Mouse (Mus musculus) bone marrow, adult 2 months (tissue): ENCODE results near the gene N4bp2l2. TPM values are rescaled to one million over a fixed set of nuclear protein-coding genes. Genes with fewer than 3 reads are reported as not detected.

ENCODE experiments used
- H3K27ac ChIP-seq: fragments of 200-500 bp; 2 replicates; pipeline ENCODE4 v1.5.1; 2012; ENCODE audit warnings: low read depth, mild to moderate bottlenecking, control low read depth, inconsistent platforms, low read length; ENCODE audit not compliant: control insufficient read depth, poor library complexity, insufficient read depth
- H3K4me1 ChIP-seq: fragments of 200-500 bp; 2 replicates; pipeline ENCODE4 v1.6.1; 2011; ENCODE audit warnings: low read length; ENCODE audit not compliant: control insufficient read depth, insufficient read depth
- H3K4me3 ChIP-seq: fragments of 200-500 bp; replicated peaks from 2 replicates; pipeline ENCODE3; 2011; ENCODE audit warnings: mild to moderate bottlenecking, low read depth, low read length, control low read depth; ENCODE audit not compliant: control insufficient read depth
- CTCF ChIP-seq: fragments of 200-500 bp; IDR thresholded peaks from 2 replicates; pipeline ENCODE4 v1.5.1; 2011; ENCODE audit warnings: low read length, control low read depth; ENCODE audit not compliant: control insufficient read depth, insufficient read depth
- POLR2A ChIP-seq: fragments of 200-500 bp; IDR thresholded peaks from 2 replicates; pipeline ENCODE4 v1.6.1; 2011; ENCODE audit warnings: low read depth, mild to moderate bottlenecking, control low read depth, low read length, borderline replicate concordance; ENCODE audit not compliant: control insufficient read depth
- WGBS: fragments of 180-500 bp; shearing (Covaris S2); methylation state at CpG from one replicate; pipeline ENCODE4 v1.1.7; 2018; 5-methylcytosine and 5-hydroxymethylcytosine counted together
- polyA plus RNA-seq: library from polyadenylated mRNA; stranded (reverse); fragments of >200 nt; gene quantifications from 2 replicates; pipeline ENCODE4 v1.2.4, GENCODE M21; 2011; ENCODE audit warnings: low replicate concordance; ENCODE audit not compliant: missing spikeins, insufficient read depth, insufficient read length

N4bp2l2 gene
- polyA plus RNA-seq, 1 experiment: 75.3 TPM

DNA sequence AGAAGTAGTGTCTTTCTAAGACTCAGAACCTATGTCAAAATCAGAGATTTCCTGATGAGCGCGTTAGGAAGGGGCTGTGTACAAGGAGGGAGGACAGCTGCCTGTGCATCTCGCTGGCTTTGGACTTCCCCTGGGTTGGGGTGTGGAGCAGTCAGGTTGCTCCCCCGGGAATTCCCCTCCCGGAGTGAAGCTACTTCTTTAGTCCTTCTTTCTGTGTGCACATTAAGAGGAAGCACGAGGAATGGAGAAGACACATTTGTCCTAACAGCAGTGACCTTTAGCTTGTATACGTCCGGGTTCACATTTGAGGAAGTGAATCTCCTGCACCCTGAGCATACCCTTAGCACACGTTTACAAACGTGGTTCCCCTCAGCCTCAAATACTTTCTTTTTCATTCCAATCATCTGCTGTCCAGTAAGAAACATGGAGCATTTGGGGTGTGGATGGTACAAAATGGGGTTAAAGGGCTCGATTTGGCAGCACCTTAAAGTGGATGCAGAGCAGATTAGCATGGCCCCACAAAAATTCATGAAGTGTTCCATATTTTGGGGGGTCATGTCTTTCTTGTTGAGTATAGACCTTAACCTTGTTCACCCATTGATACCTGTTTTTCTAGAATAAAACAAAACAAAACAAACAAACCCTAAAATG lies 70.5 kb downstream of the N4bp2l2 start:
- Histone ChIP-seq H3K4me1 (peaks cover 10% of the 10 kb centered on the region; the same call in 1 of the 2 replicates), H3K4me3 (peak overlapping the region; percentile 35), H3K27ac (peak overlapping the region; percentile 79)
- WGBS: 12% methylated on average over 11 of the region's 11 CpGs
- no peak for TF ChIP-seq POLR2A

DNA sequence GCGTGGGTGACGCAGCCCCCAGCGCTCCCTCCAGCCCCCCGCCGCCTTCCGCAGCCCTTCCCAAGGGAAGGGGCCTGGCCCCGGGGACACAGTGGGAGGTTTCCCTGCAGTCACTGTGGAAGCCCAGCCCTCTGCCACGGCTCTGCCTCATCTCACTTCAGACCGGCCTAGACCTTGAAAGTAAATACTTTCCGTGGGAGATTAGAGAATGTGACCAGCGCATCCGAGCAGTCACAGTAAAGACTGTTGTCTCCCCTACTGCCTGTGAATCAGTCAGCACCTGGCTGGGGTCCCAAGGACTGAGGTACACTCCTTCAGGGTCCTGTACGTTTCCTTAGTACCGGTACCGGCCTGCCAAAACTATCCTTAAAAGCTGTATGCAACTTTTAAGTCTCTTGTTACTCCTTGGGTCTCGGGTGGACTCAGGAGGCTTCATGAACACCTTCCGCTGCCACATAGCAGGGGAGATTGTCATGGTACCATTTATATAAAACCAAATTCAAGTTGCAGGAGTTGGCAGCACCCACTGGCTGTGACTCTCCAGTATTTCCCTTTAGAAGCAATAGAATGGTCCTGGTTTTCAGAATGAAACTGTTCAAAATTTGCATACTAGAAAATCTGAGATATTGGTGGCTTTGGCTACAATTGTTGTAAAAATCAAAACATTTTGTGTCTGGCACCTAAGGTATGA lies 71.2 kb downstream of the N4bp2l2 start:
- 18% methylated on average over 17 of the region's 17 CpGs for WGBS
- no peak for TF ChIP-seq CTCF
- Histone ChIP-seq H3K4me1 (peaks cover 7% of the 10 kb centered on the region; the same call in 1 of the 2 replicates), H3K4me3 (peak overlapping the region; percentile 75), H3K27ac (peak overlapping the region; percentile 65)

DNA sequence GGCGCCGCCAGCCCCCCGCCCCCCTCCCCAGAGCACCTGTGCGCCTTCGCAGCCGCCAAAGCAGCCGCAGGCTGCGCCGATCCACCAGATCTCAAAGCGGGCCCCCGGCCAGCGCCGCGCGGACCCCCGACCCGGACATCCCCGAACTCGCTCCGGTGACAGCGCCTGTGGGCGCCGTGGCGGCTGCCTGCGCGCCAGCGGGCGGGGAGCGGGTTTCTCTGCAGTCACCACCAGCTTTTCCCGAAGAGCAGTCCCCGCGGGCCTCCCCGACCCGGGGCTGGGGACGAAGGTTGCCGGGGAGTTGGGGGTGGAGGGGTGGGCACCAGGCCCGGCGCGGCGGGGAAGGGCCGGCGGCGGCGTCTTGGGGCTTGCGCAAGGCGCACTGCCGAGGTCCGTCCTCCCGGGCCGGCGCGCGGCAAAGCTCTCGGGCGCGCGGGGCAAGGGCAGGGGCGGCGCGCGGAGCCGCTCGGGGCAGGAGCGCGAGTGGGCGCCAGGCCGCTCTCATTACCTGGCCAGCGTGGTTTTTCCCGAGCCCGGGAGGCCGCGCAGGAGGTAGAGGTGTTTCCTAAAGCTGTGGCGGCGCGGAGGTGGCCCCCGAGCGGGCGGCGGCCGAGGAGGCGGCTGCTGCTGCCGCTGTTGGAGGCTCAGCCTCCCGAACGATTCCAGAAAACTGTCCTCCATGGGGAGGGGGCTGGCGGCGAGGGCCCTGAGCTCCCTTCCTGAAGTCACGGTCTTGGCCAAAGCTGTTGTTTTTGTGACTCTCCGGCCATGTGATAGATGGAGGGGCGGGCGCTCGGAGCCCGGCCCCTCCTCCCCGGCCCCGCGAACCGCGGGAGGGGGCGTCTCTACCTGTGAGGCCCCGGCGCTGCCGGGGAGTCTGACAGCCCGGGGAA lies 72.0 kb downstream of the N4bp2l2 start:
- peaks cover 7% of the 10 kb centered on the region; the same call in 1 of the 2 replicates for H3K4me1 ChIP-seq
- TF ChIP-seq CTCF (no peak), POLR2A (peak; percentile 70)
- peak overlapping the region; percentile 65 for H3K27ac ChIP-seq
- under 1% methylated on average over 96 of the region's 102 CpGs for WGBS
- peak overlapping the region; percentile 75 for H3K4me3 ChIP-seq

DNA sequence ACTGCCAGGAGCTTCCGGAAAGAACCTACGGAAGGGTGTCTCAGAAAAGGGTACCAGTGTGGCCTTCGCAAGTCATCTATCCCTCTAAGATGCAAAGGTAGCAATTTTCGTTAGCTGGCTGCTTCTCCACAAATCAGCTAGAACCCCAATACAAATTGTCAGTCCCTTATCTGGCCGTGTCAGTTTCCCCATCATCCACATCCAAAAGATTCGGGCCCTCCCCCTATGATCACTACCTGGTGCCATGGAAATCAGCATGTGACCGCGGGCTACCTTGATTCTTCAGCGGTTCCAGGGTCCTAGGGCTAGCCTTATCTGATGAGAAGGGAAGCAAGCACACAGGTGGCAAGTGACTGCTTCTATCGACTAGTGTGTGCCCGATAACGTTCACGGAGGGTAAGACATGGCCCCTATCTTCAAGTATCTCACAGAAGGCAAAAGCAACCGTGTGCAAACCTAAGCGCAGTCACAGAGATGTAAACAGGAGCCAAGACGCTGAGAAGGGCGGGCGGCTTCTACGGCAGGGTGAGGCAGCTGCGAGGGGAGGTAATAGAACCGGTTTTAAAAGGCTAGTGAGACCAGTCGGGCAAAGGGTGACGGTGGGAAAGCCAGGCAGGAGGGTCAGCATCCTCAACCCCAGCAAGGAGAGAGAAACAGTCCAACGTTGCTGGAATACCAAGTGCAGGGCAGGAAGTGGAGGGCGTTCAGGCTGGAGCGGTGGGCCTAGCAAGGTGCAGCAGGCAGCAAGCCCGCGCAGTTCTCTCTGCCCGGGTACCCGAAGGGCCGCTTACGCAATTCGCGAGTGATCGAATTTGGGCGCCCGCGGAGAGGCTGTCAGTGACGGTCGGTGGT lies 72.9 kb downstream of the N4bp2l2 start:
- peak; percentile 50; the same call in 1 of the 2 replicates for TF ChIP-seq POLR2A
- TF ChIP-seq CTCF: no peak
- WGBS: 4% methylated on average over 40 of the region's 40 CpGs
- Histone ChIP-seq H3K27ac (peak overlapping the region; percentile 65), H3K4me1 (peaks cover 6% of the 10 kb centered on the region; the same call in 1 of the 2 replicates), H3K4me3 (peak overlapping the region; percentile 75)

DNA sequence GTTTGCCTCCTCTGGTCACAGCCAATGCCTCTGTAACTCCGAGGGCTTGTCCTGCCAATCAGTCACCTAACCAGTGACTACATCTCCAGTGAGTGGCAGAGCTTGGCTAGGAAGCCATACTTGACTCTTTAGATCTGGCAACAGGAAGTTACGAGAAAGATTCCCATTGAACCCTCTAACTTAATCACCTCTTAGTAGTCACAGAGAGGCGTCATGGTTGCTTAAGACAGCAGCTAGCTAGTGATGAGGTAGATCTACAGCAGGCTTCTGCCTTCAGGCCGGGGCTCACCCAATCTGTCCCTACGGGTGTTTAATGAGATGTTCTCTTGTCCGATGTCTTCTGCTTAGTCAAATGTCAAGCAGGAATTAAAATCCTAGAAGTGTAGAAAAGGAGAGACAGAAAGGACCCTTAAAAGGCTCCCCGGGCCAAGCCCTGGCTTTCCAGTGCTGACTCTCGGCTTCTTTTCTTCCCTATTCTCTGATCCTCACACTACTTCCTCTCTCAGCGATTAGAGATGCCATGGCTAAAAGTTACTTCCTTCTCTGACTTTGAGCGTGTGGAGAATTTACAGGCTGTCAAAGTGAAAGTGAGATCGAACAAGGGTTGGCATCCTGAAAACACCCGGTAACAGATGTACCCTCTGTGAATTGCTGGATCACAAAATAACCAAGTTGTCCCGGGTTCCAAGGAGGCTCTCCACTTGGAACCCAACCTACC lies 73.6 kb downstream of the N4bp2l2 start:
- WGBS: 38% methylated on average over 13 of the region's 13 CpGs
- H3K4me1 ChIP-seq: peaks cover 6% of the 10 kb centered on the region; the same call in 1 of the 2 replicates
- TF ChIP-seq POLR2A (no peak), CTCF (no peak)

DNA sequence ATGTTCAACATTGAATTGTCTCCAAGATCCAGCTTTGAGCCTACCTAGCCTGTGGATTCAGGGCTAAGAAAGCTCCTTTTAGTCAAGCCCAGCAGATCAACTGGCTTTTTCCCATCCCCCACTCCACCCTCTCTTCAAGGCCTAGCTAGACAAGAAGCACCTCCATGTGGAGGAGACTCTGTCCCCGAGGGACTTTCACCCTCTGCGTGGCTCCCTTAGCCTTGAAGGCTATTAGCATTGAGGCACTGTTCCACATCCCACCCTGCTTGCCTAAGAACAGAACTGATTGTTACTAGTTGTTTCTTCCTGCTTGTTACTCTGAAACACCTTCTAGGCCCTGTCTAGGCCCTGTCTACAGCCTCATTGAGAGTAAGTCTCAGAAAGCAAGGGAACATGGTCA lies 76.0 kb downstream of the N4bp2l2 start:
- 79% methylated on average over 2 of the region's 2 CpGs for WGBS
- no peak for TF ChIP-seq POLR2A
- no peak for TF ChIP-seq CTCF
- H3K4me3 ChIP-seq: no peak overlapping the region
- peaks cover 4% of the 10 kb centered on the region; the same call in 1 of the 2 replicates for H3K4me1 ChIP-seq
- H3K27ac ChIP-seq: no peak overlapping the region

More for the DNA sequence above, 73.6 kb downstream of the N4bp2l2 start:
- Histone ChIP-seq H3K27ac (peak overlapping the region; percentile 65), H3K4me3 (peak overlapping the region; percentile 75)

DNA sequence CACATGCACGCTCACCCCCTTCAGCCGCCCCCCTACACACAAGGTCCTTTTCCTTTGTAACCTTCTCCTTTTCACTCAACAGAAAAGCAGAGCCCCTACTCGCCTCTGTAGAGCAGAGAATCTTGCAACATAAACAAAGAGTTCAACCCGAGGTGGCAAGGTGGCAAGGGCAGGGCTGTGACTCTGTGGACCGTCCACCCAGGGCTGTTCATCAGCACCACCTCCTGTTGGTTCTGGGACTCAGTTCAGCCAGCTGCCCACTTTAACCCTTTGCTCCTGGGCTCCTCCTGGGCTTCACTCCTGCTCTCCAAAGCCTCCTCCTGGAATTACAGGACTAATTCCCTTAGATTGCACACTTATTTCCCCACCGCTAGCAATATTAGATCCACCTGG lies 81.7 kb downstream of the N4bp2l2 start:
- Histone ChIP-seq H3K4me3 (no peak overlapping the region), H3K4me1 (peaks cover 7% of the 10 kb centered on the region), H3K27ac (no peak overlapping the region)
- TF ChIP-seq POLR2A (no peak), CTCF (no peak)
- WGBS: 48% methylated on average over 6 of the region's 6 CpGs
